Mouse (Mus musculus) E14TG2a.4 (cell line): ENCODE measurements around the gene Tie1.
A peak's percentile ranks its signal among the peaks of the same experiment; 100 is the strongest.

Experiments used
- H3K27me3 ChIP-seq: 2 replicates; pipeline ENCODE4 v1.6.1; 2014; ENCODE audit warnings: low read length, control low read depth; ENCODE audit not compliant: insufficient read depth
- H3K36me3 ChIP-seq: 2 replicates; pipeline ENCODE4 v1.6.1; 2014; ENCODE audit warnings: low read length, control low read depth; ENCODE audit not compliant: insufficient read depth
- H3K4me1 ChIP-seq: replicated peaks from 2 replicates; pipeline ENCODE4 v1.6.1; 2014; ENCODE audit warnings: low read depth, low read length, control low read depth
- H3K4me3 ChIP-seq: replicated peaks from 2 replicates; pipeline ENCODE4 v1.5.1; 2014; ENCODE audit warnings: mild to moderate bottlenecking, low read length
- H3K9me3 ChIP-seq: 2 replicates; pipeline ENCODE4 v1.6.1; 2014; ENCODE audit warnings: low read length, control low read depth
- CTCF ChIP-seq: conservative IDR thresholded peaks from 2 replicates; pipeline ENCODE4 v1.5.1; 2014; ENCODE audit warnings: low read length
- NANOG ChIP-seq: IDR thresholded peaks from 2 replicates; pipeline ENCODE4 v1.6.1; 2014; ENCODE audit warnings: borderline replicate concordance, low read length, mixed read lengths
- POU5F1 ChIP-seq: IDR thresholded peaks from 2 replicates; pipeline ENCODE4 v1.6.1; 2014; ENCODE audit warnings: low read length, borderline replicate concordance

Tie1 gene

DNA sequence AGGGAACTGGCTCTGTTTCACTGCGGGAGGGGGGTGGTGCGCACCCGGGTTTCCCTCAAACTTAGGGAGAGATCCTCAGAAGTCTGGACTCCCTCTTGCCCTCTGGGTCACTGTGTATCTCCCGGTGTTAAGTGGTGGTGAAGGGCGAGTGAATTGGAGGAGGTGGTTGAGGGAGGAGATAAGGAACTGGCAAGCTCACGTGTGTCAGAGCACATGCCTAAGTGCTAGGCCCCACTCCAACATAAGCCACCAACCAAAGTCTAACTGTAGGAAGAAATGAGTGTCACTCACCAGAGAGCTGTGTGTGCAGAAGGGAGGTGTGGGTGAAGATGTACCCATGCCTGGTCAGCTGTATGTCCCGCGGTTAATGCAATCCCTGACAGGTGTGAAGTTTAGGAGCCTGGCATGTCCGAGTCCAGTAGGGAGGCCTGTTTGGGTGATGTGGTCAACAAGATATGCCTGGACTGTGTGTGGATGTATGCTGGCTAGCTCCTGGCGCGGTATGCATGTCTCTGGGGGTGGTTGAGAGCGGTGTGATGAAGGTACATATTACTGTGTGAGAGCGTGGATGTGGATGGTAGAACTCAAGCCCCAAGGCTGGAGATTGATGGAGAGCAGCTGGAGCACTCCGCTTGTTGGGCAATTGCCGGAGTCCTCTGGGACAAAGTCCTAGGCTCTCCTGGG is 61.2 kb downstream of the Tie1 start:
- Histone ChIP-seq H3K4me1 (peaks cover 65% of the 10 kb centered on the region), H3K9me3 (no peaks in the 10 kb centered on the region), H3K36me3 (peaks cover 41% of the 10 kb centered on the region), H3K4me3 (peak overlapping the region; percentile 85), H3K27me3 (no peaks in the 10 kb centered on the region)
- TF ChIP-seq CTCF (no peak), POU5F1 (no peak), NANOG (no peak)

DNA sequence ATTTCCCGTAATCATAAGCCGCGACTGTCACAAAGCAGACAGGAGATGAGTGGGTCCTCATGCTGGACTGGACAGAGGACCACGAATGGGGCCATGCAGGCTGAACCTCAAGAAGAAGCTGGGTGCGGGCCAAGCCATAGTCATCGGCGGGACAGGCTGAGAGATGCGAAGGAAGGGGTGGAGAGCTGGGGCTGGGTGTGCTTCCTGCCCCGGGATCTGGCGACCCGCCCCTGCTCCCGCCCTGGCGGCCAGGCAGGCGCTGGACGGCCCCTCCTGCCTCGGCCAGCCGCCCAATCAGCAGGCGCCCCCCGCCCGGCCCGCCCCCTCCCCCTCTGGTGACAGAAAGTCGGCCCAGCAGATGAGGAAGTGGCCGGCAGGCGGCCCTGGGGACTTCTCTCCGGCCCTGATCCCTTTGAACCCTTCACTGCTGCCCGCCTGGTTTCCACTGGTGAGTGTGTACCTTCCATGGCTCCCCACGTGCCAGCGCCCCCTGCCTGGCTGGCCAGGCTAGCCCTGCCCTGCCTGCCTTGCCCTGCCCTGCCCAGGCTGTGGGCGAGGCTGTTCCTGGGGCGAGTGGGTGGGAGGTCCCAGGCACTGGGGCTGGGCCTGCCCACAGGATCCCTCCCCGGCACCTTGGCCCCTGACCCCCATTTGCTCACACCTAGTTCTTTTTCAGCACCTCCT is 62.0 kb downstream of the Tie1 start, which contains the start of gene Elovl1:
Gene Elovl1 (plus strand): TSS at position 326 of the 684 bp plus-strand sequence.
- peak within 1 kb of the TSS; percentile 85 for H3K4me3 ChIP-seq
- H3K9me3 ChIP-seq, result no peaks in the 10 kb centered on the region
- H3K27me3 ChIP-seq, result no peaks in the 10 kb centered on the region
- H3K36me3 ChIP-seq, result peaks cover 33% of the 10 kb centered on the region
- TF ChIP-seq NANOG (no peak), POU5F1 (no peak), CTCF (no peak)
- peaks cover 58% of the 10 kb centered on the region for H3K4me1 ChIP-seq

GRCm38 (mm10) chr4:118427415-118427767 is 62.5 kb downstream of the Tie1 start:
- Histone ChIP-seq H3K27me3 (no peaks in the 10 kb centered on the region), H3K9me3 (no peaks in the 10 kb centered on the region), H3K36me3 (peaks cover 28% of the 10 kb centered on the region), H3K4me3 (peak overlapping the region; percentile 85), H3K4me1 (peaks cover 52% of the 10 kb centered on the region)
- TF ChIP-seq POU5F1, result no peak
- TF ChIP-seq CTCF, result no peak
- no peak for TF ChIP-seq NANOG

DNA sequence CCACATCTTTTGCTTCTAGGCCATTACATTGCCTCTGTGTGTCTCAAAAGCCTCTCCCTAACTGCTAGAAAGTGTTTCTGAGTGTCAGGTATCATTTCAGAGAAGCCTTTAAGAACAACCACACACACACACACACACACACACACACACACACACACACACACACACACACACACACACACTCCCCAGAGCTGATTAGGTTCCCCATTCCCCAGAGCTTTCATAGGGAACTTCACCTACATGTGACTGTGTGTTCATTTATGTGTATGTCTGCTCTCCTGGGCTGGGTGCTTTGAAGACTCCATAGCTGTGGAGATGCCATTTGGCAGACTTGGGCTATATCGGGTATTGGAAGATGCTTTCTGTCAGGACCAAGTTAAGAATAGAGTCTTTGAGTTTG is 64.5 kb downstream of the Tie1 start:
- H3K4me3 ChIP-seq, result no peak overlapping the region

DNA sequence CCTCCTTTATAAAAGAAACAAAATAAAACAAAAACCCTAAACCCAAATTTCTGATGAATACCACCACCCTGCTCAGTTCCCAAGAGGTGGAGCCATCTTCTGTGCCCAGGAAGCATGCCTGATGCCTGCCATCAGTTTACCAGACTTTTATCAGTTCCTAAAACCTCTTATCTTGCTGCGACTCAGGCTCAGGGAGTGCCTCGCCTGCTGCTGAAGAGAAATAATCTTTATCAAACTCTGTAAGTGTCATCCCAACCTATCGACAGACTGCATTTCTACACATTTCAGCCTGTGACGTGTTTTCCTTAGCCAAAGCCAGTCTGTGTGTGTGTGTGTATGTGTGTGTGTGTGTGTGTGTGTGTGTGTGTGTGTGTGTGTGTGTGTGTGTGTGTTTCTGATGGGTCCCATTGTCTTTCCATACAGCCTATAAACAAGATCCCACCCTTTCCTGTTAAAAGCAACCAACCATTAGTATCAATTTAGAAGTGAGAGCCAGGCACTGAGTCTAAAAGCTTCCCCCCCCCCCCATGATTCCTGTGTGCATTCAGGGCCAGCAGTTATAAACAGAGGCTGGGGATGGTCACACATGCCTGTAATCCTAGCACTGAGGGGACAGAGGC is 65.2 kb downstream of the Tie1 start:
- Histone ChIP-seq H3K27me3 (no peaks in the 10 kb centered on the region), H3K9me3 (no peaks in the 10 kb centered on the region), H3K4me1 (peaks cover 25% of the 10 kb centered on the region), H3K4me3 (no peak overlapping the region), H3K36me3 (peaks cover 12% of the 10 kb centered on the region; the same call in 1 of the 2 replicates)
- TF ChIP-seq CTCF (no peak), POU5F1 (no peak), NANOG (no peak)

More for the DNA sequence above, 64.5 kb downstream of the Tie1 start:
- Histone ChIP-seq H3K9me3 (no peaks in the 10 kb centered on the region), H3K27me3 (no peaks in the 10 kb centered on the region), H3K36me3 (peaks cover 14% of the 10 kb centered on the region), H3K4me1 (peaks cover 32% of the 10 kb centered on the region)
- no peak for TF ChIP-seq POU5F1
- no peak for TF ChIP-seq NANOG
- no peak for TF ChIP-seq CTCF

DNA sequence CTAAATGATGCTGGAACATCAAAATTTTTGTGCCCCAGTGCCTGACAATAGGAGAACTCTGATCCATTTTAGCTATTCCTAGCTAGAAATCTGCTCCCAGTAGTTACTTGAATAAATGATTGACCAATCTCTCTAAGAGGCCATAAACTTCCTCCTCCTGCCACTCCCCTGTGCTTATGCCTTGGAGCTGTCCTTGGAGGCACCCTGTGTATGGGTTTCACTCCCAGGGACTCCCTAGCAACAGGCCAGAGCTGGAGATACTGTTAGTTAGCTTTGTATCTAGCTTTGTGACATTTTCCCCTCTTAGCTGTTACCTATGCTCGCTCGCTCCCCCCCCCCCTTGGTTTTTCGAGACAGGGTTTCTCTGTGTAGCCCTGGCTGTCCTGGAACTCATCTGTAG is 68.5 kb downstream of the Tie1 start:
- H3K4me1 ChIP-seq, result no peaks in the 10 kb centered on the region
- peaks cover 34% of the 10 kb centered on the region for H3K36me3 ChIP-seq
- TF ChIP-seq POU5F1 (no peak), NANOG (no peak), CTCF (no peak)
- no peaks in the 10 kb centered on the region for H3K9me3 ChIP-seq
- no peaks in the 10 kb centered on the region for H3K27me3 ChIP-seq
- no peak overlapping the region for H3K4me3 ChIP-seq
